Mouse (Mus musculus): ENCODE data around the gene Sema6d. TPM values are rescaled to one million over a fixed set of nuclear protein-coding genes. Genes with fewer than 3 reads are reported as not detected.

Gene Sema6d
- polyA plus RNA-seq, 2 experiments = 2.2 to 3.2 TPM

GRCm38 (mm10) chr2:124189271-124189670 lies 99.5 kb downstream of the Sema6d start:
- no peak for ATAC-seq (ENCODE audit: insufficient read depth)
- no peak overlapping the region for H3K4me3 ChIP-seq (ENCODE audit: insufficient read depth in 1 of 2, low read depth in 2 of 2, low read length in 2 of 2)
- no peak overlapping the region for H3K4me2 ChIP-seq (ENCODE audit: low read depth)
- 47% methylated on average over 2 of the region's 2 CpGs for WGBS (ENCODE audit: insufficient replicate concordance)
- H3K4me1 ChIP-seq (replicated peaks; ENCODE audit: control insufficient read depth in 2 of 2, insufficient read depth in 2 of 2, low read length in 1 of 2) = no peaks in the 10 kb centered on the region
- no peak for DNase-seq (ENCODE audit: low read depth in 3 of 3, low spot score in 3 of 3)
- H3K36me3 ChIP-seq (replicated peaks; ENCODE audit: control insufficient read depth, insufficient read depth, low read depth) = no peaks in the 10 kb centered on the region
- no peak overlapping the region for H3K9ac ChIP-seq (replicated peaks)
- H3K9me3 ChIP-seq (ENCODE audit: control insufficient read depth, low read length) = no peaks in the 10 kb centered on the region
- no peak overlapping the region for H3K27ac ChIP-seq
- H3K27me3 ChIP-seq (ENCODE audit: control insufficient read depth, insufficient read depth, low read length) = no peaks in the 10 kb centered on the region
- no peak for TF ChIP-seq CTCF (IDR thresholded peaks at IDR 0.05; ENCODE audit: low read depth)
- TF ChIP-seq EP300 (IDR thresholded peaks at IDR 0.05; ENCODE audit: low read depth) = no peak

- 69% methylated on average over 5 of the region's 5 CpGs for WGBS (ENCODE audit: insufficient replicate concordance)
- Histone ChIP-seq H3K27ac (no peak overlapping the region), H3K9me3 (ENCODE audit: control insufficient read depth, low read length) (no peaks in the 10 kb centered on the region), H3K36me3 (replicated peaks; ENCODE audit: control insufficient read depth, insufficient read depth, low read depth) (no peaks in the 10 kb centered on the region), H3K4me2 (ENCODE audit: low read depth) (no peak overlapping the region), H3K27me3 (ENCODE audit: control insufficient read depth, insufficient read depth, low read length) (no peaks in the 10 kb centered on the region), H3K4me1 (replicated peaks; ENCODE audit: control insufficient read depth in 2 of 2, insufficient read depth in 2 of 2, low read length in 1 of 2) (no peaks in the 10 kb centered on the region), H3K4me3 (ENCODE audit: insufficient read depth in 1 of 2, low read depth in 2 of 2, low read length in 2 of 2) (no peak overlapping the region), H3K9ac (replicated peaks) (no peak overlapping the region)
- no peak for DNase-seq (ENCODE audit: low read depth in 3 of 3, low spot score in 3 of 3)
- TF ChIP-seq CTCF (IDR thresholded peaks at IDR 0.05; ENCODE audit: low read depth) = no peak
- no peak for TF ChIP-seq EP300 (IDR thresholded peaks at IDR 0.05; ENCODE audit: low read depth)
- ATAC-seq (ENCODE audit: insufficient read depth) = no peak
Observed at GRCm38 (mm10) chr2:124194041-124194440, 104.3 kb downstream of the Sema6d start.

- H3K9me3 ChIP-seq (ENCODE audit: control insufficient read depth, low read length) = no peaks in the 10 kb centered on the region
- ATAC-seq (ENCODE audit: insufficient read depth) (no peak), DNase-seq (ENCODE audit: low read depth in 3 of 3, low spot score in 3 of 3) (no peak)
- no peak overlapping the region for H3K4me2 ChIP-seq (ENCODE audit: low read depth)
- WGBS (ENCODE audit: insufficient replicate concordance) = 72% methylated on average over 5 of the region's 5 CpGs
- H3K4me3 ChIP-seq (ENCODE audit: insufficient read depth in 1 of 2, low read depth in 2 of 2, low read length in 2 of 2) = no peak overlapping the region
- H3K9ac ChIP-seq (replicated peaks) = no peak overlapping the region
- H3K36me3 ChIP-seq (replicated peaks; ENCODE audit: control insufficient read depth, insufficient read depth, low read depth) = no peaks in the 10 kb centered on the region
- no peaks in the 10 kb centered on the region for H3K4me1 ChIP-seq (replicated peaks; ENCODE audit: control insufficient read depth in 2 of 2, insufficient read depth in 2 of 2, low read length in 1 of 2)
- H3K27ac ChIP-seq = no peak overlapping the region
- H3K27me3 ChIP-seq (ENCODE audit: control insufficient read depth, insufficient read depth, low read length) = no peaks in the 10 kb centered on the region
- TF ChIP-seq EP300 (IDR thresholded peaks at IDR 0.05; ENCODE audit: low read depth) = no peak
- no peak for TF ChIP-seq CTCF (IDR thresholded peaks at IDR 0.05; ENCODE audit: low read depth)
Observed at GRCm38 (mm10) chr2:124201493-124201892, 111.7 kb downstream of the Sema6d start.

GRCm38 (mm10) chr2:124202475-124202990 lies 112.8 kb downstream of the Sema6d start:
- H3K4me1 ChIP-seq (replicated peaks; ENCODE audit: control insufficient read depth in 2 of 2, insufficient read depth in 2 of 2, low read length in 1 of 2) = no peaks in the 10 kb centered on the region
- H3K36me3 ChIP-seq (replicated peaks; ENCODE audit: control insufficient read depth, insufficient read depth, low read depth) = no peaks in the 10 kb centered on the region
- no peak overlapping the region for H3K27ac ChIP-seq
- no peak for TF ChIP-seq CTCF (IDR thresholded peaks at IDR 0.05; ENCODE audit: low read depth)
- TF ChIP-seq EP300 (IDR thresholded peaks at IDR 0.05; ENCODE audit: low read depth) = no peak
- WGBS (ENCODE audit: insufficient replicate concordance) = 19% methylated on average over 4 of the region's 4 CpGs
- DNase-seq (ENCODE audit: low read depth in 3 of 3, low spot score in 3 of 3) (no peak), ATAC-seq (ENCODE audit: insufficient read depth) (no peak)
- H3K9ac ChIP-seq (replicated peaks) = no peak overlapping the region
- no peak overlapping the region for H3K4me3 ChIP-seq (ENCODE audit: insufficient read depth in 1 of 2, low read depth in 2 of 2, low read length in 2 of 2)
- no peaks in the 10 kb centered on the region for H3K27me3 ChIP-seq (ENCODE audit: control insufficient read depth, insufficient read depth, low read length)
- no peak overlapping the region for H3K4me2 ChIP-seq (ENCODE audit: low read depth)
- no peaks in the 10 kb centered on the region for H3K9me3 ChIP-seq (ENCODE audit: control insufficient read depth, low read length)

GRCm38 (mm10) chr2:124205811-124206210 lies 116.0 kb downstream of the Sema6d start:
- no peak for TF ChIP-seq EP300 (IDR thresholded peaks at IDR 0.05; ENCODE audit: low read depth)
- no peak for TF ChIP-seq CTCF (IDR thresholded peaks at IDR 0.05; ENCODE audit: low read depth)
- WGBS (ENCODE audit: insufficient replicate concordance) = 30% methylated on average over 5 of the region's 5 CpGs
- no peak overlapping the region for H3K27ac ChIP-seq
- no peaks in the 10 kb centered on the region for H3K27me3 ChIP-seq (ENCODE audit: control insufficient read depth, insufficient read depth, low read length)
- DNase-seq (ENCODE audit: low read depth in 3 of 3, low spot score in 3 of 3) (no peak), ATAC-seq (ENCODE audit: insufficient read depth) (no peak)
- no peak overlapping the region for H3K4me3 ChIP-seq (ENCODE audit: insufficient read depth in 1 of 2, low read depth in 2 of 2, low read length in 2 of 2)
- H3K9me3 ChIP-seq (ENCODE audit: control insufficient read depth, low read length) = no peaks in the 10 kb centered on the region
- no peaks in the 10 kb centered on the region for H3K36me3 ChIP-seq (replicated peaks; ENCODE audit: control insufficient read depth, insufficient read depth, low read depth)
- no peak overlapping the region for H3K9ac ChIP-seq (replicated peaks)
- H3K4me2 ChIP-seq (ENCODE audit: low read depth) = no peak overlapping the region
- no peaks in the 10 kb centered on the region for H3K4me1 ChIP-seq (replicated peaks; ENCODE audit: control insufficient read depth in 2 of 2, insufficient read depth in 2 of 2, low read length in 1 of 2)
